Mouse (Mus musculus) gastrocnemius, postnatal 25 days (tissue): Measurements from ENCODE around the gene Midn. TPM values are rescaled to one million over a fixed set of nuclear protein-coding genes. Genes with fewer than 3 reads are reported as not detected.

Experiments
- DNase-seq: peaks from one replicate; pipeline ENCODE4 v3.0.0; 2022
- total RNA-seq, 2 experiments: library from RNA; stranded (reverse); gene quantifications; 1 replicate in 1 of 2; 2 replicates in 1 of 2; pipeline ENCODE4 v1.2.3; 2021

The Midn gene
- total RNA-seq, 2 experiments from 2014 or later = 33.7 to 34.8 TPM

GRCm38 (mm10) chr10:80144159-80144558 is 3.9 kb upstream of the Midn start:
- DNase-seq = no peak

- DNase-seq = peak; percentile 69
Measured at GRCm38 (mm10) chr10:80144864-80145838, 2.9 kb upstream of the Midn start.

- DNase-seq = peak; percentile 60
Measured at GRCm38 (mm10) chr10:80145896-80146295, 2.2 kb upstream of the Midn start.

GRCm38 (mm10) chr10:80146568-80147011 is 1.5 kb upstream of the Midn start:
- peak; percentile 65 for DNase-seq

- no peak for DNase-seq
Measured at GRCm38 (mm10) chr10:80147146-80147718, 840 bp upstream of the Midn start.

- DNase-seq = peak; percentile 94
Measured at GRCm38 (mm10) chr10:80148610-80149290, 678 bp downstream of the Midn start.

GRCm38 (mm10) chr10:80149291-80150225 is 1.5 kb downstream of the Midn start:
- DNase-seq = peak; percentile 98

- DNase-seq = peak; percentile 53
Measured at GRCm38 (mm10) chr10:80150226-80151210, 2.4 kb downstream of the Midn start.

GRCm38 (mm10) chr10:80151211-80152034 is 3.4 kb downstream of the Midn start:
- DNase-seq = peak; percentile 60

GRCm38 (mm10) chr10:80152071-80152872 is 4.2 kb downstream of the Midn start:
- peak; percentile 53 for DNase-seq

GRCm38 (mm10) chr10:80152873-80153260 is 4.8 kb downstream of the Midn start:
- DNase-seq = no peak

- no peak for DNase-seq
Measured at GRCm38 (mm10) chr10:80153713-80154112, 5.6 kb downstream of the Midn start.

GRCm38 (mm10) chr10:80154384-80154783 is 6.3 kb downstream of the Midn start:
- DNase-seq = no peak

- DNase-seq = no peak
Measured at GRCm38 (mm10) chr10:80155277-80155676, 7.2 kb downstream of the Midn start.

GRCm38 (mm10) chr10:80156002-80156751 is 8.1 kb downstream of the Midn start:
- no peak for DNase-seq

- DNase-seq = no peak
Measured at GRCm38 (mm10) chr10:80156752-80157053, 8.6 kb downstream of the Midn start.

GRCm38 (mm10) chr10:80157141-80157929 is 9.3 kb downstream of the Midn start:
- DNase-seq = no peak
